Mouse (Mus musculus): Measurements from ENCODE around the gene Ptpn12.

- TF ChIP-seq POLR2A (IDR thresholded peaks at IDR 0.05; ENCODE audit: borderline replicate concordance, extremely low read depth, low read depth, low read length): no peak
- TF ChIP-seq CTCF (IDR thresholded peaks at IDR 0.05; ENCODE audit: insufficient read depth, low read length): no peak
Observed at GRCm38 (mm10) chr5:21038100-21038499, 17.6 kb downstream of the Ptpn12 start.

Measured in lung, adult 2 months (tissue).